Mouse (Mus musculus) limb, embryonic 15.5 days (tissue): ENCODE data around the gene Cfap221. TPM values are rescaled to one million over a fixed set of nuclear protein-coding genes. Genes with fewer than 3 reads are reported as not detected.

Experiments used
- ATAC-seq: fragments of 200-750 bp; cut with Nextera tagmentation; 2 replicates; pipeline ENCODE4 v1.8.0; 2017; ENCODE audit warnings: low read depth, moderate TSS enrichment; ENCODE audit not compliant: insufficient number of reproducible peaks, low FRiP score, low TSS enrichment
- H3K27ac ChIP-seq: fragments of 300-500 bp; sonication (generic); 2 replicates; pipeline ENCODE4 v1.5.1; 2015; ENCODE audit warnings: moderate library complexity, mild to moderate bottlenecking, inconsistent platforms
- H3K27me3 ChIP-seq: fragments of 300-500 bp; sonication (generic); 2 replicates; pipeline ENCODE4 v1.6.1; 2015; ENCODE audit warnings: inconsistent platforms
- H3K36me3 ChIP-seq: fragments of 300-500 bp; sonication (generic); 2 replicates; pipeline ENCODE4 v1.6.1; 2015; ENCODE audit warnings: inconsistent platforms
- H3K4me1 ChIP-seq: fragments of 300-500 bp; sonication (generic); 2 replicates; pipeline ENCODE4 v1.6.1; 2015; ENCODE audit warnings: inconsistent platforms
- H3K4me2 ChIP-seq: fragments of 300-500 bp; sonication (generic); 2 replicates; pipeline ENCODE4 v1.6.1; 2015; ENCODE audit warnings: mild to moderate bottlenecking, inconsistent platforms
- H3K4me3 ChIP-seq: fragments of 300-500 bp; sonication (generic); 2 replicates; pipeline ENCODE4 v1.5.1; 2015; ENCODE audit warnings: mild to moderate bottlenecking, inconsistent platforms
- H3K9ac ChIP-seq: fragments of 300-500 bp; sonication (generic); 2 replicates; pipeline ENCODE4 v1.6.1; 2015; ENCODE audit warnings: inconsistent platforms
- H3K9me3 ChIP-seq: fragments of 300-500 bp; sonication (generic); 2 replicates; pipeline ENCODE4 v1.6.1; 2016; ENCODE audit warnings: inconsistent platforms
- WGBS: fragments of 180-500 bp; shearing (Covaris S2); methylation state at CpG from one replicate; pipeline ENCODE4 v1.1.7; 2015; 5-methylcytosine and 5-hydroxymethylcytosine counted together
- polyA plus RNA-seq: library from polyadenylated mRNA; unstranded; fragments of >200 nt; fragmentation: Nextera tagmentation; extraction: Ambion mirVana; gene quantifications from 2 replicates; pipeline ENCODE4 v1.2.1, GENCODE M21; 2015

The Cfap221 gene
- polyA plus RNA-seq, 1 experiment from 2014 or later, result not detected

GRCm38 (mm10) chr1:119893600-119893999, 103.4 kb downstream of the Cfap221 start:
- no peaks in the 10 kb centered on the region for H3K27me3 ChIP-seq
- no peaks in the 10 kb centered on the region for H3K36me3 ChIP-seq
- H3K4me1 ChIP-seq, result peaks cover 5% of the 10 kb centered on the region; the same call in 1 of the 2 replicates
- no peak overlapping the region for H3K9ac ChIP-seq
- H3K9me3 ChIP-seq, result no peaks in the 10 kb centered on the region
- 92% methylated on average over 3 of the region's 3 CpGs for WGBS
- H3K27ac ChIP-seq, result no peak overlapping the region
- ATAC-seq, result no peak
- H3K4me3 ChIP-seq, result no peak overlapping the region
- H3K4me2 ChIP-seq, result no peak overlapping the region

- Histone ChIP-seq H3K4me3 (no peak overlapping the region), H3K36me3 (no peaks in the 10 kb centered on the region), H3K4me1 (peaks cover 5% of the 10 kb centered on the region; the same call in 1 of the 2 replicates), H3K27me3 (no peaks in the 10 kb centered on the region), H3K9ac (no peak overlapping the region), H3K4me2 (no peak overlapping the region), H3K9me3 (no peaks in the 10 kb centered on the region), H3K27ac (no peak overlapping the region)
- 65% methylated on average over 6 of the region's 6 CpGs for WGBS
- no peak for ATAC-seq
Measured at GRCm38 (mm10) chr1:119892933-119893332, 104.1 kb downstream of the Cfap221 start.

GRCm38 (mm10) chr1:119891865-119892264, 105.2 kb downstream of the Cfap221 start:
- no peak for ATAC-seq

GRCm38 (mm10) chr1:119891149-119891548, 105.9 kb downstream of the Cfap221 start:
- ATAC-seq, result no peak
- Histone ChIP-seq H3K4me3 (no peak overlapping the region), H3K4me2 (no peak overlapping the region), H3K27me3 (no peaks in the 10 kb centered on the region), H3K9ac (no peak overlapping the region), H3K4me1 (peaks cover 11% of the 10 kb centered on the region; the same call in 1 of the 2 replicates), H3K9me3 (no peaks in the 10 kb centered on the region), H3K27ac (no peak overlapping the region), H3K36me3 (no peaks in the 10 kb centered on the region)
- 85% methylated on average over 9 of the region's 9 CpGs for WGBS

More at GRCm38 (mm10) chr1:119891865-119892264, 105.2 kb downstream of the Cfap221 start:
- Histone ChIP-seq H3K9ac (no peak overlapping the region), H3K4me1 (peaks cover 5% of the 10 kb centered on the region; the same call in 1 of the 2 replicates), H3K27ac (no peak overlapping the region), H3K4me3 (no peak overlapping the region), H3K9me3 (no peaks in the 10 kb centered on the region), H3K36me3 (no peaks in the 10 kb centered on the region), H3K4me2 (no peak overlapping the region), H3K27me3 (no peaks in the 10 kb centered on the region)
- WGBS, result 76% methylated on average over 4 of the region's 4 CpGs

GRCm38 (mm10) chr1:119889347-119889746, 107.7 kb downstream of the Cfap221 start:
- 84% methylated on average over 16 of the region's 16 CpGs for WGBS
- Histone ChIP-seq H3K9me3 (no peaks in the 10 kb centered on the region), H3K4me2 (no peak overlapping the region), H3K27me3 (no peaks in the 10 kb centered on the region), H3K27ac (no peak overlapping the region), H3K36me3 (no peaks in the 10 kb centered on the region), H3K4me3 (no peak overlapping the region), H3K4me1 (peaks cover 8% of the 10 kb centered on the region; the same call in 1 of the 2 replicates), H3K9ac (no peak overlapping the region)
- ATAC-seq, result no peak

- H3K27ac ChIP-seq, result no peak overlapping the region
- no peak for ATAC-seq
Measured at GRCm38 (mm10) chr1:119886320-119886719, 110.7 kb downstream of the Cfap221 start.

GRCm38 (mm10) chr1:119884272-119884671, 112.8 kb downstream of the Cfap221 start:
- H3K36me3 ChIP-seq, result no peaks in the 10 kb centered on the region
- peaks cover 8% of the 10 kb centered on the region; the same call in 1 of the 2 replicates for H3K4me1 ChIP-seq
- H3K4me3 ChIP-seq, result no peak overlapping the region
- 81% methylated on average over 3 of the region's 3 CpGs for WGBS
- no peak overlapping the region for H3K9ac ChIP-seq
- no peak for ATAC-seq
- H3K27me3 ChIP-seq, result no peaks in the 10 kb centered on the region
- H3K27ac ChIP-seq, result no peak overlapping the region
- H3K4me2 ChIP-seq, result no peak overlapping the region
- no peaks in the 10 kb centered on the region for H3K9me3 ChIP-seq

More at GRCm38 (mm10) chr1:119886320-119886719, 110.7 kb downstream of the Cfap221 start:
- 38% methylated on average over 7 of the region's 7 CpGs for WGBS
- H3K4me1 ChIP-seq, result peaks cover 8% of the 10 kb centered on the region; the same call in 1 of the 2 replicates
- no peak overlapping the region for H3K4me2 ChIP-seq
- no peaks in the 10 kb centered on the region for H3K36me3 ChIP-seq
- no peak overlapping the region for H3K9ac ChIP-seq
- no peaks in the 10 kb centered on the region for H3K27me3 ChIP-seq
- no peak overlapping the region for H3K4me3 ChIP-seq
- H3K9me3 ChIP-seq, result no peaks in the 10 kb centered on the region

GRCm38 (mm10) chr1:119878909-119879308, 118.1 kb downstream of the Cfap221 start:
- Histone ChIP-seq H3K9me3 (no peaks in the 10 kb centered on the region), H3K27me3 (no peaks in the 10 kb centered on the region), H3K4me1 (0 out of 2 replicates have a peak, but pooled peaks cover 3% of the 10 kb centered on the region), H3K4me3 (no peak overlapping the region), H3K4me2 (no peak overlapping the region), H3K36me3 (no peaks in the 10 kb centered on the region), H3K27ac (no peak overlapping the region), H3K9ac (no peak overlapping the region)
- ATAC-seq, result no peak
- 61% methylated on average over 7 of the region's 7 CpGs for WGBS

GRCm38 (mm10) chr1:119877469-119877868, 119.6 kb downstream of the Cfap221 start:
- Histone ChIP-seq H3K4me1 (0 out of 2 replicates have a peak, but pooled peaks cover 3% of the 10 kb centered on the region), H3K4me3 (no peak overlapping the region), H3K27ac (no peak overlapping the region), H3K4me2 (no peak overlapping the region), H3K36me3 (no peaks in the 10 kb centered on the region), H3K27me3 (no peaks in the 10 kb centered on the region), H3K9me3 (no peaks in the 10 kb centered on the region), H3K9ac (no peak overlapping the region)
- ATAC-seq, result no peak
- 93% methylated on average over 4 of the region's 4 CpGs for WGBS

Other genes with a start within 250 kb of the Cfap221 start
- gene Ptpn4, start 159.6 kb downstream of the Cfap221 start, polyA plus RNA-seq, result 4.3 and 4.4 TPM in 2 replicates
- gene Tmem177, start 84.0 kb downstream of the Cfap221 start, polyA plus RNA-seq, result 7.0 and 7.3 TPM in 2 replicates
- 0.26 TPM in 1 of 2 replicates, not detected in the other for gene Sctr, start 9.7 kb upstream of the Cfap221 start, polyA plus RNA-seq
- 7.6 and 9.4 TPM in 2 replicates for gene Tmem37, start 76.8 kb upstream of the Cfap221 start, polyA plus RNA-seq
- gene Dbi, start 123.8 kb upstream of the Cfap221 start, polyA plus RNA-seq, result 1,033 and 1,050 TPM in 2 replicates
- gene 3110009E18Rik, start 124.0 kb upstream of the Cfap221 start, polyA plus RNA-seq, result 15.1 and 17.4 TPM in 2 replicates